Mouse (Mus musculus): ENCODE results near the gene Anks1b. TPM values are rescaled to one million over a fixed set of nuclear protein-coding genes. Genes with fewer than 3 reads are reported as not detected.

Gene Anks1b
- polyA plus RNA-seq, 1 experiment from 2014 or later, result 3.0 TPM

DNA sequence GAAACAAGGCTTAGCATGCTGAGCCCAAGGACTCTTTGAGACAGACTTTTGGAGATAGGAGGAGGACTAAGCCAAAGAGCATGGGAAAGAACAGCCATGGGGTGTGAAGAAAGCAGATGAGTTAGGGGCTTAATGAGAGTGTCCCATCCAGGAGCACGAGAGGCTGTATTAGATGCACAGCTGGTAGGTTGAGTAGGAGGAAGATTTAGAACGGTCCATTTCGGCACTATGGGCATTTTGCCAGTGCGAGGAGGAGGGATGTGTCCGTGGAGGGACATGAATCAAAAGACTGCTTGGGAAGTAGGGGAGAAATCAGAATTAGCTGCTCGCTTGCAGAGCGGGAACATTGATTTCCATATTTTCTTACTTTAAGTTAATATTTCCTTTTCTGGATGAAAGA lies 620.1 kb downstream of the Anks1b start:
- Histone ChIP-seq H3K27ac (replicated peaks; ENCODE audit: low read depth, low read length) (no peak overlapping the region), H3K4me1 (ENCODE audit: control insufficient read depth, insufficient read depth, low read length) (no peaks in the 10 kb centered on the region), H3K4me2 (ENCODE audit: low read depth, low read length) (no peak overlapping the region), H3K9me3 (replicated peaks; ENCODE audit: control insufficient read depth, low read length) (no peaks in the 10 kb centered on the region), H3K27me3 (ENCODE audit: control insufficient read depth, insufficient read depth, low read length) (no peaks in the 10 kb centered on the region), H3K36me3 (replicated peaks; ENCODE audit: control insufficient read depth, insufficient read depth, low read depth, low read length) (no peaks in the 10 kb centered on the region), H3K4me3 (ENCODE audit: low read depth, low read length) (no peak overlapping the region), H3K9ac (replicated peaks; ENCODE audit: low read length) (no peak overlapping the region)
- ATAC-seq (replicated peaks; ENCODE audit: insufficient number of reproducible peaks, low FRiP score, low TSS enrichment, low read depth) (no peak), DNase-seq (ENCODE audit: low spot score) (no peak)
- WGBS, result 92% methylated on average over 7 of the region's 7 CpGs

DNA sequence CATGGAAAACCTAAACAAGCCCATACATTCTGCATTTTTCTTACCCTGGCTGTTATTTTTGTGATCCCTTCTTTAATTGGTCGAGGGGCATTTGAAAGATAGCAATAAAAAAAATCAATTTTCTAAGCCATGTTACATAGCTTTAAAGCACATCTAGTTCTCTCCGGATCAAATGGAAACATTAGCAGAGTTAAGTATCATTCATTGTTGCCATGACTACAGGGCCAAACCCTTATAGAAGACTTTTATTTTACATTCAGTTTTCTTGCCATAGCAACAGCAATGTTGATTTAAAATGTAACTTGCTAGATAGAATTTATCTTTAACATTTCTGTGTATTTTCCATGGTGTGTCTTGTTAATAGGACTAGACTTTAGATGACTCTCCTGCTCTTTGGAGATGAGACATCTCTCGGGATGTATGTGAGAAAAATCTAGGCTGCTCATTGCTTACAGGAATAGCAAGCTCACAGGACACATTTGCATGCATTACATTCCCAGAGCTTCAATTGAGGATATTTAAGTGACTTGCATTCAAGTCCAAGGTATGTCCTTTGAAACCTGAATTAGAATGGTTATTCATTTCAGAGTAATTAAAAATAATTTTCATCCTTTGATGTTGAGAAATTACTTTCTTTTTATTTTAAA lies 620.8 kb downstream of the Anks1b start:
- Histone ChIP-seq H3K9ac (replicated peaks; ENCODE audit: low read length) (no peak overlapping the region), H3K36me3 (replicated peaks; ENCODE audit: control insufficient read depth, insufficient read depth, low read depth, low read length) (no peaks in the 10 kb centered on the region), H3K9me3 (replicated peaks; ENCODE audit: control insufficient read depth, low read length) (no peaks in the 10 kb centered on the region), H3K4me3 (ENCODE audit: low read depth, low read length) (no peak overlapping the region), H3K27me3 (ENCODE audit: control insufficient read depth, insufficient read depth, low read length) (no peaks in the 10 kb centered on the region), H3K27ac (replicated peaks; ENCODE audit: low read depth, low read length) (no peak overlapping the region), H3K4me1 (ENCODE audit: control insufficient read depth, insufficient read depth, low read length) (no peaks in the 10 kb centered on the region), H3K4me2 (ENCODE audit: low read depth, low read length) (no peak overlapping the region)
- no peak for DNase-seq (ENCODE audit: low spot score)
- 77% methylated on average over 3 of the region's 3 CpGs for WGBS
- no peak for ATAC-seq (replicated peaks; ENCODE audit: insufficient number of reproducible peaks, low FRiP score, low TSS enrichment, low read depth)

DNA sequence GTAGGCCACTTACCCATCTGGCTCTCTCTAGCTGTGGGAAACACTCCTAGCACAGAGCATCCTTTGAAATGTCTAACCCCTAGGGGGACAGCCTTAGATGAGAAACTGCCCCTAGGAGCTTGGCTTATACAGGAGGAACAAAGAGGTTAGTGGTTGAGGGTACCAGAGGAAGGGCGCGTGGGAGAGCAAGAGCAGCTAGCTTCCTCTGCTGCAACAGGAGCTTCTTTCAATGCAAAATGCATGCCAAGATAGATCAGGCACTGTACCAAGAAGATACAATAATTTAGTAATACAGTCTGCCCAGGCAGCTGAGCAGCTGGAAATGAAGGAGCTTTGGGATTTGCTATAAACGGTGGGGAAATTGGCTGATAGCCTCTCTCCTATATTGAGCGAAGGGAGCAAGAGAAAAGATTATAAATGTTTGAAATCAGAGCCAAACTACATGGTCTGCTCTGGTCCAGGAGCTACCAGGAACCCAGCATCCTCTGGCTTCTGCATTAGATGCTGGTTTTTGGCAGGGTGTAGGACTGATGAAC lies 621.7 kb downstream of the Anks1b start:
- H3K9ac ChIP-seq (replicated peaks; ENCODE audit: low read length), result no peak overlapping the region
- no peak overlapping the region for H3K4me3 ChIP-seq (ENCODE audit: low read depth, low read length)
- H3K9me3 ChIP-seq (replicated peaks; ENCODE audit: control insufficient read depth, low read length), result no peaks in the 10 kb centered on the region
- 52% methylated on average over 4 of the region's 4 CpGs for WGBS
- H3K27ac ChIP-seq (replicated peaks; ENCODE audit: low read depth, low read length), result no peak overlapping the region
- H3K36me3 ChIP-seq (replicated peaks; ENCODE audit: control insufficient read depth, insufficient read depth, low read depth, low read length), result no peaks in the 10 kb centered on the region
- H3K27me3 ChIP-seq (ENCODE audit: control insufficient read depth, insufficient read depth, low read length), result no peaks in the 10 kb centered on the region
- H3K4me1 ChIP-seq (ENCODE audit: control insufficient read depth, insufficient read depth, low read length), result no peaks in the 10 kb centered on the region
- H3K4me2 ChIP-seq (ENCODE audit: low read depth, low read length), result no peak overlapping the region
- peak; percentile 72 for ATAC-seq (replicated peaks; ENCODE audit: insufficient number of reproducible peaks, low FRiP score, low TSS enrichment, low read depth)
- DNase-seq (ENCODE audit: low spot score), result no peak

DNA sequence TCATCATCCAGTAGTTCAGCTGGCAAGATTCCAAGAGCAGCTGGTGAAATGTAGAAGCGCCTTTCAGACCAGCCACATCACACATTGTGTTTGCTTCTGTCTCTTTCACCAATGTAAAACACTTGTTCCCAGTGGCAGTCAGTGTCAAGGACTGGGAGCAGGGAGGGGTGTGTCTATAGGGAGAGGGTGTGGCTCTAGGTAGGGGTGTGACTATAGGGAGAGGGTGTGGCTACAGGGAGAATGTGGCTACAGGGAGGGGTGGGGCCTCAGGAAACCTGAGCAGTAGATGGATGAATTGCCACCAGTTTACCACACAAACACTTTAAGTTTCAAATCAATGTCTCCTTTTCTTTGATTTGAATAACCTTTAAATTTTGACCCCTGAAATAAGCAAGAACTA lies 634.3 kb downstream of the Anks1b start:
- H3K27me3 ChIP-seq (ENCODE audit: control insufficient read depth, insufficient read depth, low read length), result no peaks in the 10 kb centered on the region
- H3K36me3 ChIP-seq (replicated peaks; ENCODE audit: control insufficient read depth, insufficient read depth, low read depth, low read length), result no peaks in the 10 kb centered on the region
- ATAC-seq (replicated peaks; ENCODE audit: insufficient number of reproducible peaks, low FRiP score, low TSS enrichment, low read depth), result no peak; the same call in 1 of the 2 replicates
- H3K9ac ChIP-seq (replicated peaks; ENCODE audit: low read length), result no peak overlapping the region
- no peak for DNase-seq (ENCODE audit: low spot score)
- no peaks in the 10 kb centered on the region for H3K9me3 ChIP-seq (replicated peaks; ENCODE audit: control insufficient read depth, low read length)
- WGBS, result 57% methylated on average over 1 of the region's 1 CpGs
- H3K4me1 ChIP-seq (ENCODE audit: control insufficient read depth, insufficient read depth, low read length), result no peaks in the 10 kb centered on the region
- no peak overlapping the region for H3K27ac ChIP-seq (replicated peaks; ENCODE audit: low read depth, low read length)
- H3K4me3 ChIP-seq (ENCODE audit: low read depth, low read length), result no peak overlapping the region
- H3K4me2 ChIP-seq (ENCODE audit: low read depth, low read length), result no peak overlapping the region

DNA sequence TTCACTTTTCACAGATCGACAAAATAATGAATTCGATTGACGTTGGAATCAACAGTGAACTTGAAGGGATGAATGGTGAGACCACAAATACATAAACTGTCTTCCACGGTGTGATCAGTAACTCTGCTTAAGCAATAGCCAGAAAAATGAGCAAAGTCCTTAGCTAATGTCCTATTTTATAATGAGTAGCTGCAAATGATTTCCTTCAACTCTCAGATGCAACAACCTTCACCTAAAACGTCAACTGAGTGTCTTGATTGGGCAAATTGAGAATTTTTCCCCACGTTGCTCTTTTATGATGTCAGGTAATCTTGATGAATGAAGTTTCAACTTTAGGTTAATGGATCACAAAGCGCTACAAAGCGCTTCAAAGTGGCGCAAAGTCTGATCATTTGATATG lies 639.5 kb downstream of the Anks1b start:
- H3K27ac ChIP-seq (replicated peaks; ENCODE audit: low read depth, low read length), result no peak overlapping the region
- WGBS, result 87% methylated on average over 9 of the region's 9 CpGs
- no peak for DNase-seq (ENCODE audit: low spot score)
- no peak overlapping the region for H3K9ac ChIP-seq (replicated peaks; ENCODE audit: low read length)
- H3K9me3 ChIP-seq (replicated peaks; ENCODE audit: control insufficient read depth, low read length), result no peaks in the 10 kb centered on the region
- no peaks in the 10 kb centered on the region for H3K36me3 ChIP-seq (replicated peaks; ENCODE audit: control insufficient read depth, insufficient read depth, low read depth, low read length)
- H3K4me3 ChIP-seq (ENCODE audit: low read depth, low read length), result no peak overlapping the region
- no peak overlapping the region for H3K4me2 ChIP-seq (ENCODE audit: low read depth, low read length)
- H3K27me3 ChIP-seq (ENCODE audit: control insufficient read depth, insufficient read depth, low read length), result no peaks in the 10 kb centered on the region
- H3K4me1 ChIP-seq (ENCODE audit: control insufficient read depth, insufficient read depth, low read length), result no peaks in the 10 kb centered on the region
- no peak for ATAC-seq (replicated peaks; ENCODE audit: insufficient number of reproducible peaks, low FRiP score, low TSS enrichment, low read depth)

DNA sequence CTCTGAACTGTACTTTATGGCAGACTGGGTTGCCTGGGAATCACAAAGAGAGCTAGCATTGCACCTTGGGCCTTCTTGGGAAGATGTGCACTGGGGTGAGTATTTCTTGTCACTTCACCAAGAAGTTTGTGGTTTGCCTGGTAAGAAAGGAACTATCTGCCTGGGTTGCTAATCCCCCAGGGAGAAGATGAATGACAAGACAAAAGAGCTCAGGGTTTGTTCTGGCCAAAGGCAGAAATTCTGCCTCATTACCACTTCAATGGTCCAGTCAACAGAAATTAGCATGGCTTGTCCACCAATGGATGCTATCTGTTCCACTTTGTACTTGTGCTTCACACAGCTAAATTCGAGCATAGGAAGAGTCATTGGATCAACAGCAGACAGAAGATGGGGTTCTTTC lies 658.5 kb downstream of the Anks1b start:
- Histone ChIP-seq H3K4me2 (ENCODE audit: low read depth, low read length) (no peak overlapping the region), H3K27me3 (ENCODE audit: control insufficient read depth, insufficient read depth, low read length) (no peaks in the 10 kb centered on the region), H3K36me3 (replicated peaks; ENCODE audit: control insufficient read depth, insufficient read depth, low read depth, low read length) (no peaks in the 10 kb centered on the region), H3K27ac (replicated peaks; ENCODE audit: low read depth, low read length) (no peak overlapping the region), H3K4me3 (ENCODE audit: low read depth, low read length) (no peak overlapping the region), H3K4me1 (ENCODE audit: control insufficient read depth, insufficient read depth, low read length) (no peaks in the 10 kb centered on the region), H3K9ac (replicated peaks; ENCODE audit: low read length) (no peak overlapping the region), H3K9me3 (replicated peaks; ENCODE audit: control insufficient read depth, low read length) (no peaks in the 10 kb centered on the region)
- no peak for DNase-seq (ENCODE audit: low spot score)
- ATAC-seq (replicated peaks; ENCODE audit: insufficient number of reproducible peaks, low FRiP score, low TSS enrichment, low read depth), result no peak
- WGBS, result 49% methylated on average over 1 of the region's 1 CpGs

DNA sequence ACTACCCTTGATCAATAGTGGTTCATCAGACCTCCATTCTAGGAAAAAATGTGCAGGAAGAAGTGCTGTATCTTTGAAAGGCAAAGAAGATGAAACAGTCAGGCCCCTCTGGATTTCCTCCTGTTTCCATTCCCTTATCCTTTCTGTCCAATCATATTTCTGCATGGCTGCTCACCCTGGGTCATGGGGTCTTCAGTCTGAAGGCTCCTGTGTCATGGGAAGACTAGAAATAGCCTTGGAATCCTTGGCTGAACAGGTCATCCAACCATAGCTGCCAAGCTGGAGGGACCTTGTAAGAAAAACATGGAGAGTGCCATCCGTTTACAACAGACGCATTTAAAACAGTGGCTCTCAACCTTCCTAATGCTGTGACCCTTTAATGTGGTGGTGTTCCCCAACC lies 662.1 kb downstream of the Anks1b start:
- 95% methylated on average over 2 of the region's 2 CpGs for WGBS
- Histone ChIP-seq H3K4me3 (ENCODE audit: low read depth, low read length) (no peak overlapping the region), H3K36me3 (replicated peaks; ENCODE audit: control insufficient read depth, insufficient read depth, low read depth, low read length) (no peaks in the 10 kb centered on the region), H3K27me3 (ENCODE audit: control insufficient read depth, insufficient read depth, low read length) (no peaks in the 10 kb centered on the region), H3K9ac (replicated peaks; ENCODE audit: low read length) (no peak overlapping the region), H3K4me2 (ENCODE audit: low read depth, low read length) (no peak overlapping the region), H3K4me1 (ENCODE audit: control insufficient read depth, insufficient read depth, low read length) (no peaks in the 10 kb centered on the region), H3K27ac (replicated peaks; ENCODE audit: low read depth, low read length) (no peak overlapping the region), H3K9me3 (replicated peaks; ENCODE audit: control insufficient read depth, low read length) (no peaks in the 10 kb centered on the region)
- DNase-seq (ENCODE audit: low spot score) (no peak), ATAC-seq (replicated peaks; ENCODE audit: insufficient number of reproducible peaks, low FRiP score, low TSS enrichment, low read depth) (no peak)

DNA sequence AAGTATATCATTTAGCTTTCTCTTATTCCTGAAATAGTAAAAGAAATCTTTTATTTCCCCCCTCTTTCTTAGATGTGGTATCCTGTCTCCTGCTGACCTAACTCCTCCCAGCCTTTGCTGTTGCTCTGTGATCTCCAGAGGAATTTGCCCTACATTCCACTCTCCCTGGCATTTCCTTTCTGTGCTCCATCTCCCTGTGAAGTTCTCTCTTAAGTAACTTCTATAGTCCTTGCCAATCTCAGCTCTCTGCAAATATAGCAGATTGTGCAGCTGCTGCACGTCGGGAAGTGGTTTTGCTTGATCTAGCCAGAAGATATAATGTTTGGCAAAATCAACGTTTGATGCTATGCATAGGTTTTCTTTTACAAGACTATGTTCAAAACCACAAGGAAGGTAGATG lies 673.3 kb downstream of the Anks1b start:
- Histone ChIP-seq H3K36me3 (replicated peaks; ENCODE audit: control insufficient read depth, insufficient read depth, low read depth, low read length) (no peaks in the 10 kb centered on the region), H3K27me3 (ENCODE audit: control insufficient read depth, insufficient read depth, low read length) (no peaks in the 10 kb centered on the region), H3K9ac (replicated peaks; ENCODE audit: low read length) (no peak overlapping the region), H3K9me3 (replicated peaks; ENCODE audit: control insufficient read depth, low read length) (no peaks in the 10 kb centered on the region), H3K4me3 (ENCODE audit: low read depth, low read length) (no peak overlapping the region), H3K4me1 (ENCODE audit: control insufficient read depth, insufficient read depth, low read length) (no peaks in the 10 kb centered on the region), H3K4me2 (ENCODE audit: low read depth, low read length) (no peak overlapping the region), H3K27ac (replicated peaks; ENCODE audit: low read depth, low read length) (no peak overlapping the region)
- DNase-seq (ENCODE audit: low spot score) (no peak), ATAC-seq (replicated peaks; ENCODE audit: insufficient number of reproducible peaks, low FRiP score, low TSS enrichment, low read depth) (no peak)
- WGBS, result 59% methylated on average over 3 of the region's 3 CpGs

Data from embryonic facial prominence, embryonic 11.5 days (tissue).